In genomic region chr19:9101062-9101457, GRCm38 (mm10) we compare ENCODE assay signal across 26 mouse cellular contexts. TPM values are rescaled to one million over a fixed set of nuclear protein-coding genes. Genes with fewer than 3 reads are reported as not detected.
DNase-seq lines count a peak whose midpoint lies in the region; ATAC-seq and TF ChIP-seq lines count a peak whose summit lies in the region.
"Had no signal": no experiment of that assay in that cellular context is flagged by ENCODE, and none has a peak within 500 bp of the region (broad histone marks: within the 10 kb centered on the region; RNA-seq: fewer than 3 reads in every experiment).

No protein-coding gene starts in this region.

- H3K36me3 ChIP-seq in testis, adult 2 months (ENCODE audit: control insufficient read depth, insufficient read depth, low read length), result no peaks in the 10 kb centered on the region
- no peaks in the 10 kb centered on the region for H3K36me3 ChIP-seq in stomach, embryonic 16.5 days (ENCODE audit: control insufficient read depth, insufficient read depth, low read length)
- no peaks in the 10 kb centered on the region for H3K36me3 ChIP-seq in kidney, embryonic 14.5 days (ENCODE audit: control insufficient read depth, insufficient read depth, low read length)
- H3K36me3 ChIP-seq: forebrain, embryonic 15.5 days; heart, embryonic 10.5 days; heart, embryonic 13.5 days had no signal

- H3K4me3 ChIP-seq in testis, adult 2 months (ENCODE audit: control insufficient read depth, low read depth, low read length), result no peak overlapping the region
- no peak overlapping the region for H3K4me3 ChIP-seq in stomach, embryonic 16.5 days (replicated peaks; ENCODE audit: low read length)
- H3K4me3 ChIP-seq in kidney, embryonic 14.5 days (ENCODE audit: low read length), result no peak overlapping the region
- H3K4me3 ChIP-seq: forebrain, embryonic 15.5 days; heart, adult 2 months; heart, embryonic 10.5 days; heart, embryonic 13.5 days had no signal

- H3K27me3 ChIP-seq in testis, adult 2 months (ENCODE audit: control insufficient read depth, insufficient read depth, low read length), result no peaks in the 10 kb centered on the region
- H3K27me3 ChIP-seq in stomach, embryonic 16.5 days (ENCODE audit: control insufficient read depth, insufficient read depth, low read length), result no peaks in the 10 kb centered on the region
- H3K27me3 ChIP-seq in kidney, embryonic 14.5 days (ENCODE audit: control insufficient read depth, insufficient read depth, low read length), result no peaks in the 10 kb centered on the region
- H3K27me3 ChIP-seq: forebrain, embryonic 15.5 days; heart, embryonic 13.5 days had no signal

- ATAC-seq in stomach, embryonic 16.5 days (ENCODE audit: insufficient read depth, low FRiP score), result peak; percentile 58; the same call in 1 of the 2 replicates
- no peak for ATAC-seq in kidney, embryonic 14.5 days (ENCODE audit: low FRiP score, low TSS enrichment)
- ATAC-seq: forebrain, embryonic 15.5 days; hindbrain, postnatal 0 days; inflammation-experienced regulatory T-cells, adult 6 months had no signal

- peaks cover 4% of the 10 kb centered on the region; the same call in 1 of the 2 replicates for H3K4me1 ChIP-seq in testis, adult 2 months (ENCODE audit: control insufficient read depth, insufficient read depth, low read length)
- H3K4me1 ChIP-seq in stomach, embryonic 16.5 days (ENCODE audit: control insufficient read depth, insufficient read depth, low read length), result no peaks in the 10 kb centered on the region
- H3K4me1 ChIP-seq in kidney, embryonic 14.5 days (ENCODE audit: control insufficient read depth, insufficient read depth, low read length), result no peaks in the 10 kb centered on the region
- H3K4me1 ChIP-seq: forebrain, embryonic 15.5 days had no signal

- peak overlapping the region; percentile 73; the same call in 1 of the 2 replicates for H3K27ac ChIP-seq in testis, adult 2 months (ENCODE audit: control insufficient read depth, insufficient read depth, low read depth, low read length)
- no peak overlapping the region for H3K27ac ChIP-seq in stomach, embryonic 16.5 days (ENCODE audit: low read length)
- H3K27ac ChIP-seq in kidney, embryonic 14.5 days (ENCODE audit: low read depth, low read length), result no peak overlapping the region
- H3K27ac ChIP-seq: forebrain, embryonic 15.5 days; heart, adult 2 months; heart, embryonic 10.5 days; heart, embryonic 13.5 days; hindbrain, embryonic 14.5 days; hindbrain, postnatal 0 days had no signal

- H3K4me2 ChIP-seq in stomach, embryonic 16.5 days (ENCODE audit: low read depth, low read length), result no peak overlapping the region
- no peak overlapping the region for H3K4me2 ChIP-seq in kidney, embryonic 14.5 days (replicated peaks; ENCODE audit: low read depth, low read length)
- H3K4me2 ChIP-seq: forebrain, embryonic 15.5 days; heart, embryonic 13.5 days; hindbrain, embryonic 14.5 days had no signal

- no peak overlapping the region for H3K9ac ChIP-seq in stomach, embryonic 16.5 days (ENCODE audit: low read length)
- H3K9ac ChIP-seq in kidney, embryonic 14.5 days (ENCODE audit: low read depth, low read length), result no peak overlapping the region
- H3K9ac ChIP-seq: forebrain, embryonic 15.5 days; heart, embryonic 13.5 days; hindbrain, embryonic 14.5 days had no signal

- no peak for DNase-seq in testis, postnatal 14 days (ENCODE audit: low spot score)
- DNase-seq in fat pad, adult 2 months (ENCODE audit: extremely low read depth, low read depth, low spot score), result peak; percentile 74
- no peak for DNase-seq in cerebellum, postnatal 10 days
- DNase-seq: adrenal gland, adult 2 months; adrenal gland, postnatal 14 days; B cell, adult 2 months; cerebellum, adult 11 months; cerebellum, adult 8-10 months; cerebellum, postnatal 14 days; gastrocnemius, postnatal 25 days; heart, adult 2 months; heart, postnatal 14 days; heart, postnatal 4 days had no signal

- WGBS in stomach, embryonic 16.5 days, result 61% methylated on average over 2 of the region's 2 CpGs
- 74% methylated on average over 2 of the region's 2 CpGs for WGBS in kidney, embryonic 14.5 days

- TF ChIP-seq CTCF in testis, adult 2 months (IDR thresholded peaks at IDR 0.05; ENCODE audit: control insufficient read depth, insufficient read depth, insufficient replicate concordance, low read depth, low read length), result no peak

- H3K9me3 ChIP-seq in stomach, embryonic 16.5 days (replicated peaks; ENCODE audit: control insufficient read depth, low read length), result no peaks in the 10 kb centered on the region
- H3K9me3 ChIP-seq in kidney, embryonic 14.5 days (ENCODE audit: control insufficient read depth, low read length), result no peaks in the 10 kb centered on the region
- H3K9me3 ChIP-seq: forebrain, embryonic 15.5 days; heart, embryonic 10.5 days; heart, embryonic 13.5 days had no signal

- no peak for TF ChIP-seq POLR2A in testis, adult 2 months (IDR thresholded peaks at IDR 0.05; ENCODE audit: control insufficient read depth, low read depth, low read length)

RNA-seq across cellular contexts. Expression of gene Scgb1a1, which starts 13.3 kb away (rescaled TPM):
- polyA plus RNA-seq in testis, adult 2 months (2012; rRNA removed), result 0.41 TPM in 1 of 2 replicates, not detected in the other
- polyA plus RNA-seq in stomach, embryonic 16.5 days (2015; fragmentation: Nextera tagmentation; extraction: Ambion mirVana), result 0.75 and 1.3 TPM in 2 replicates
- polyA plus RNA-seq in kidney, embryonic 14.5 days (2014; fragmentation: Nextera tagmentation; extraction: Ambion mirVana), result not detected in 2 replicates
- polyA plus RNA-seq: adrenal gland, adult 2 months; embryonic facial prominence, embryonic 11.5 days; embryonic facial prominence, embryonic 14.5 days; forebrain, embryonic 11.5 days; forebrain, embryonic 15.5 days; heart, embryonic 10.5 days; heart, embryonic 13.5 days; hindbrain, embryonic 11.5 days; hindbrain, embryonic 14.5 days; hindbrain, postnatal 0 days; inflammation-experienced regulatory T-cells, adult 6 months had no signal

RNA-seq across cellular contexts. Expression of gene Asrgl1, which starts 34.4 kb away (rescaled TPM):
- 232 and 259 TPM in 2 replicates for polyA plus RNA-seq in testis, adult 2 months (2012; rRNA removed)
- 10.2 and 11.8 TPM in 2 replicates for polyA plus RNA-seq in stomach, embryonic 16.5 days (2015; fragmentation: Nextera tagmentation; extraction: Ambion mirVana)
- polyA plus RNA-seq in kidney, embryonic 14.5 days (2014; fragmentation: Nextera tagmentation; extraction: Ambion mirVana), result 11.9 and 15.1 TPM in 2 replicates

Comparison
In these comparisons a context has a peak if more than half of its experiments do, and no peak if none do; other contexts are left out.
1. RNA of gene Asrgl1, which starts 34.4 kb away (polyA plus RNA-seq): 232 to 259 TPM in testis, adult 2 months; 11.9 to 15.1 TPM in kidney, embryonic 14.5 days and 10.2 to 11.8 TPM in stomach, embryonic 16.5 days; every median in the first group is over 10 times any median in the second.